Mouse (Mus musculus) thymus, postnatal 25 days (tissue): Measurements from ENCODE around the gene Zfp36l1.

ENCODE experiments used
- DNase-seq: peaks from one replicate; pipeline ENCODE4 v3.0.0; 2022

Zfp36l1 gene

GRCm38 (mm10) chr12:80112852-80113551, at the start of gene Zfp36l1:
Zfp36l1 (minus strand) TSS chr12:80113013.
- peak; percentile 96 for DNase-seq

- no peak for DNase-seq
Observed at GRCm38 (mm10) chr12:80162448-80162847, 49.6 kb upstream of the Zfp36l1 start.

GRCm38 (mm10) chr12:80157675-80158074, 44.9 kb upstream of the Zfp36l1 start:
- DNase-seq = no peak

- DNase-seq = peak; percentile 56
Observed at GRCm38 (mm10) chr12:80153687-80154326, 41.0 kb upstream of the Zfp36l1 start.

GRCm38 (mm10) chr12:80153078-80153477, 40.3 kb upstream of the Zfp36l1 start:
- no peak for DNase-seq

- DNase-seq = peak; percentile 33
Observed at GRCm38 (mm10) chr12:80151821-80152220, 39.0 kb upstream of the Zfp36l1 start.

- peak; percentile 33 for DNase-seq
Observed at GRCm38 (mm10) chr12:80150624-80151023, 37.8 kb upstream of the Zfp36l1 start.

GRCm38 (mm10) chr12:80147563-80148214, 34.9 kb upstream of the Zfp36l1 start:
- DNase-seq = no peak

- peak; percentile 60 for DNase-seq
Observed at GRCm38 (mm10) chr12:80146227-80147223, 33.7 kb upstream of the Zfp36l1 start.

GRCm38 (mm10) chr12:80145365-80145764, 32.6 kb upstream of the Zfp36l1 start:
- no peak for DNase-seq

- no peak for DNase-seq
Observed at GRCm38 (mm10) chr12:80144846-80145245, 32.0 kb upstream of the Zfp36l1 start.

- DNase-seq = peak; percentile 50
Observed at GRCm38 (mm10) chr12:80141470-80141869, 28.7 kb upstream of the Zfp36l1 start.

GRCm38 (mm10) chr12:80141011-80141410, 28.2 kb upstream of the Zfp36l1 start:
- DNase-seq = no peak

- DNase-seq = no peak
Observed at GRCm38 (mm10) chr12:80137744-80138143, 24.9 kb upstream of the Zfp36l1 start.

GRCm38 (mm10) chr12:80137246-80137645, 24.4 kb upstream of the Zfp36l1 start:
- no peak for DNase-seq

GRCm38 (mm10) chr12:80136264-80136930, 23.6 kb upstream of the Zfp36l1 start:
- no peak for DNase-seq

GRCm38 (mm10) chr12:80135173-80135572, 22.4 kb upstream of the Zfp36l1 start:
- DNase-seq = no peak

- DNase-seq = no peak
Observed at GRCm38 (mm10) chr12:80133011-80133545, 20.3 kb upstream of the Zfp36l1 start.

GRCm38 (mm10) chr12:80132250-80133003, 19.6 kb upstream of the Zfp36l1 start:
- DNase-seq = peak; percentile 82

- DNase-seq = peak; percentile 40
Observed at GRCm38 (mm10) chr12:80131359-80132249, 18.8 kb upstream of the Zfp36l1 start.
